25 mouse cellular contexts compared by ENCODE assay signal in the genomic region with DNA sequence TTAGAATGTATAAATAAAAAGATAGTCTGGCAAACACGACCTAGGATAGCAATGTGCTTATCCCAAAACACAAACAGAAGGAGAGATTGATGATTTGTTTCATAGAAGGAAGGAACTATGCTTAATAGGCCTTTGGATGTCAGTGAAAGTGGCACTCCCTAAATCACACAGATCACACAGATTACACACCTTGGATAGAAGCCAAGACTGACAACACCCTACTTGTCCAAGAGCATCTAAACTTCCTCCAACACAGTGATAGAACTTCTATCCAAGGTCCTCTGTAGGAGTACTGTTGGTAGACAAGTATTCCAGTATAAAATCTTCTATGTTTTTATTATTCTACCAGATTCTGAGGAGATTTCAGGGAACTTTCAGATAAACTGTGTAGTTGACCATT.
"Had no signal": no experiment of that assay in that cellular context is flagged by ENCODE, and none has a peak within 500 bp of the region (broad histone marks: within the 10 kb centered on the region; RNA-seq: fewer than 3 reads in every experiment).

No protein-coding gene starts in this region.

- H3K27me3 ChIP-seq: heart, embryonic 13.5 days; heart, embryonic 15.5 days; hindbrain, embryonic 13.5 days; hindbrain, embryonic 15.5 days; kidney, embryonic 15.5 days; limb, embryonic 13.5 days had no signal

- H3K4me3 ChIP-seq: heart, adult 2 months; heart, embryonic 13.5 days; heart, embryonic 15.5 days; hindbrain, embryonic 13.5 days; hindbrain, embryonic 15.5 days; kidney, embryonic 15.5 days; limb, embryonic 13.5 days had no signal

- DNase-seq: forebrain, postnatal 0 days; gastrocnemius, postnatal 14 days; gastrocnemius, postnatal 36 days; heart, adult 11 months; heart, adult 2 months; heart, postnatal 14 days; heart, postnatal 36 days; kidney, adult 11 months; kidney, adult 2 months; kidney, adult 9 months; kidney, postnatal 14 days; kidney, postnatal 36 days; layer of hippocampus, adult 9-11 months; layer of hippocampus, postnatal 36 days; left cerebral cortex, postnatal 4 days had no signal

- H3K4me2 ChIP-seq: heart, embryonic 11.5 days; heart, embryonic 13.5 days; heart, embryonic 15.5 days; hindbrain, embryonic 13.5 days; hindbrain, embryonic 15.5 days; kidney, embryonic 15.5 days; limb, embryonic 13.5 days had no signal

- H3K27ac ChIP-seq: heart, adult 2 months; heart, embryonic 13.5 days; heart, embryonic 15.5 days; hindbrain, embryonic 13.5 days; hindbrain, embryonic 15.5 days; hindbrain, postnatal 0 days; kidney, embryonic 15.5 days; kidney, postnatal 0 days; limb, embryonic 13.5 days had no signal

- ATAC-seq: hindbrain, postnatal 0 days; intestine, embryonic 16.5 days had no signal

- H3K36me3 ChIP-seq: heart, embryonic 13.5 days; heart, embryonic 15.5 days; hindbrain, embryonic 13.5 days; hindbrain, embryonic 15.5 days; kidney, embryonic 15.5 days; limb, embryonic 13.5 days had no signal

- H3K9me3 ChIP-seq: heart, embryonic 13.5 days; heart, embryonic 15.5 days; hindbrain, embryonic 13.5 days; hindbrain, embryonic 15.5 days; kidney, embryonic 15.5 days; limb, embryonic 13.5 days had no signal

- H3K4me1 ChIP-seq: heart, embryonic 13.5 days; heart, embryonic 15.5 days; hindbrain, embryonic 13.5 days; hindbrain, embryonic 15.5 days; kidney, embryonic 15.5 days; limb, embryonic 13.5 days had no signal

- H3K9ac ChIP-seq: forebrain, postnatal 0 days; heart, embryonic 13.5 days; heart, embryonic 15.5 days; hindbrain, embryonic 13.5 days; hindbrain, embryonic 15.5 days; kidney, embryonic 15.5 days; limb, embryonic 13.5 days had no signal
